Mouse (Mus musculus) ES-CJ7 (cell line): Measurements from ENCODE around the gene Nat14.
A peak's percentile ranks its signal among the peaks of the same experiment; 100 is the strongest.
"Not testable (repeated sequence)": the region's sequence is repeated elsewhere in the genome, so short reads cannot be mapped to it uniquely, and the experiment has no call there.

Source experiments
- DNase-seq: peaks from one replicate; pipeline ENCODE4 v3.0.0; 2011; ENCODE audit warnings: low read depth, low spot score

The Nat14 gene

DNA sequence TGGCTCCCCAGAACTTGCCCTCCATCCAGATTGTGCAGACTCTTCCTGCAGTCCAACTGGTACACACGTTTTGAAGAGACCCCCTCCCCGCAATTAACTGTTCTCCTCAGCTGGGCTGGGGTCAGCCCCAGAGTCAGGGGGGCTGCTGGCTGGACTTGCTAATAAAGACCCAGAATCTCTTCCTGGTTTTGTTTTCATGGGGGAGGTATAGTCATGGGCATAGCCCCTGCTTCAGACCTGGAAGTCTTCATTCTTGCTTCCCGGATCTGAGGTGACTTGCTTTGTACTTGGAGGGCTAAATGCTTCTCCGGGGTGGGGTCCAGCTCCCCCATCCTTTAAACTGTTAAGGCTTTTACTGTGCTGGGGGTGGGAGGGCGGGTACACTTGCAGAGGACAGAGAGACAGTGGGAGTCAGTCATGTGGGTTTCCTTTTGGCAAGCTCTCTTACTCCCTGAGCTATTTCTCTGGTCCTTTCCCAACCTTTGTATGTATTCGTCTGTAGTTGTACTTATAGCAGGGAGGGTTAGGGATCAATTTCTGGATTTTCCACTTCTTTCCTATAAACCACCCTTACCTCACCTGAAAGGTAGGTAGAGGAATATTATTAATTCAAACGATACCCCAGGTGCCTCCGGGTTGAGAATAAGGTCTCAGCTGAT, at the start of gene Nat14:
Gene Nat14 (plus strand): TSS at position 205 of the 659 bp plus-strand sequence.
- DNase-seq = no peak

DNA sequence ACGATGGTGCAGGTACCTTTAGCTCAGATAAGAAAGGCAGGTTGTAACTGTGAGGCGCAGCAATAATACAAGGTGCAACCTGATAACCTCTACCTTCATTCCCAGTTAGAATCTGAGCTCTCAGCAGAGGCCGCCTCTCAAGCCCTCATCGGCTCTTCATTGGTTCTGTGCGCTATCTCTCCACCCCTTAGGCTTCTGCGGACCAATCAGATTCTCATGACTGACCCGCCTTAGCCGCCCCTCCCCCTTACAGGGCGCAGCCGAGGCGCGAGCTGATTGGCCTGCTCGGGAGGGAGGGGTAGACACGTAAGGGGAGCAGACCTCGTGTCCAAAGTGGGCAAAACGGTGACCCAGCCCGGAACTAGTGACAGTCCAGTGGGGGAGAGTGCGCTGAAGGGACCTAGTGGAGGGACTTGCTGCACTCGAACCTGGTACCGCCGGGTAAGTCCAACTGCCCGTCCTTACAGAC, 45.0 kb upstream of the Nat14 start, which contains the start of gene Isoc2a:
Gene Isoc2a (plus strand): TSS at position 401 of the 469 bp plus-strand sequence.
- peak; percentile 96 for DNase-seq

DNA sequence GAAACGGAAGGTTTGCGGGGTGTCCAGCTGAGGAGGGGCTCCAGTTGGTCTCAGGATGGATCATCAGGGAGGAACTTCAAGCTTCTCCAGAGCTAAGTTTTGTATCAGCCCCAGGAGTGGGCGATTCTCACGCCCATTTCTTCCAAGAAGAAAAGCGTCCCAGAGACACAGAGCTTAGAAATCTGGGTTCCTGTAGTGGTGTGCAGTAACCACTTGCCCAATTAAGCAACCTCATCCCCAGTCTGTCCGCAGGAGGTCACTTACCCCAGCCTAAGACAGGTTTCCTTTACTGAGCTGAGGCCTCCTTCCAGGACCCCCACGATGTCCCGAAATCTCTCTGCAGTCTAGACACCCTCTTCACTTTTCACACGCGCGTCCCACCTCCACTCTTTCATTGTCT, 44.6 kb upstream of the Nat14 start:
- DNase-seq = no peak

DNA sequence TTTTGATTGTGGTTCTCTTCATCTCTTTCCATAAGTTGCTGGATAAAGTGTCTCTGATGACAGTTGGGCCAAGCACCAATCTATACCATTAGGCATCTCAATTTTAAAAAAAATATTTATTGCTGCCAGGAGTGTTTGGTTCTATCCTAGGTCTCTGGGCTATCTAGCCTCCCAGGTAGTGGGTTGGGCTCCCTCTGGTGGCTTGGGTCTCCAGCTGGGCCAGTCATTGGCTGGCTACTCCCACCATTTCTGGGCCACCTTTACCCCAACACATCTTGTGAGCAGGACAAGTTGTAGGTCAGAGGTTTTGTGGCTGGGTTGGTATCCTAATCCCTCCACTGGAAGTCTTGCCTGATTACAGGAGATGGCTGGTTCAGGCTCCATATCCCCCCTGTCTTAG, 43.6 kb upstream of the Nat14 start:
- no peak for DNase-seq

DNA sequence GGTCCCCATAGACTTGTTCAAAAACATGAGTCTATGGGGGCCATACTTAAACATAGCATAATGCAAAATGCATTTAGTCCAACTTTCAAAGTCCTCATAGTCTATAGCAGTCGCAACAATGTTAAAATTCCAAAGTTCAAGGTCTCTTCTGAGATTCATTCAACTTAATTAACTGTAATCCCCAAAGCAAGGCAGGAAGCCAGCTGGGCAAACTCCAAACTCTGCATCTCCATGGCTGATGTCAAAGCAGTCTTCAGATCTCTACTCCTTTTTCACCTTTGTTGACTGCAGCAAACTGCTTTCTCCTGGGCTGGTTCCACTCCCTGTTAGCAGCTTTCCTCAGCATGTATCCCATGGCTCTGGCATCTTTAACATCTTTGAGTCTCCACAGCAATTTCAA, 42.8 kb upstream of the Nat14 start:
- DNase-seq = not testable (repeated sequence)

DNA sequence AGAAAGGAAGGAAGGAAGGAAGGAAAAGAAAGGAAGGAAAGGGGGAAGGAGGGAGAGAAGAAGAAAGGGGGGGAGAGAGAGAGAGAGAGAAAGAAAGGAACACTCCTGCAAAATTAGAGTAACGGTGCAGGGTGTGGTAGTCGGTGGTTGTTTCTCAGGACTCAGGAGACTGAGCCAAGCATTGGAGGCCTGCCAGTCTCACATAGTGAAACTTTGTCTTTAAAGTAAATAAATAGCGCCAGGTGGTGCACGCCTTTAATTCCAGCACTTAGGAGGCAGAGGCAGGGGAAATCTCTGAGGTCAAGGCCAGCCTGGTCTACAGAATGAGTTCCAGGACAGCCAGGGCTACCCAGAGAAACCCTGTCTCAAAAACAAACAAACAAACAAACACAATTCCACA, 35.1 kb upstream of the Nat14 start:
- DNase-seq = no peak

DNA sequence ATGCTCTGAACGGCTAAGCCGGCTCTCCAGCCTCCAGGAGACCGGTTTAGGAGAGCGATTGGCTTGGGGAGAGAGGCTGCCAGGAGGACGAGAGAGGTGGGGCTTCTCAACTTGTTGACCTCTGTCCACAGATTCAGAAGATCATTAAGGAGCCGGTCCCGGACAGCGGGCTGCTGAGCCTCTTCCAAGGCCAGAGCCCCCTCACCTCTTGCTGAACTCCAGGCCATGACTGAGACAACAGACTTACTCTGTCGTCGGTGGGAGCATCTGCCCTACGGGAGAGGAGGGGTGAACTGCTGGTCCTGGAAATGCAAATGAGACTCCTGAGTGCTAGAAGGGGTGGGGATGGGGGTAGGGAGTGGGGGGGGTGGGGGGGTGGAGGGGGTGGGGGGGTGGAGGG, 26.6 kb upstream of the Nat14 start:
- peak; percentile 86 for DNase-seq

DNA sequence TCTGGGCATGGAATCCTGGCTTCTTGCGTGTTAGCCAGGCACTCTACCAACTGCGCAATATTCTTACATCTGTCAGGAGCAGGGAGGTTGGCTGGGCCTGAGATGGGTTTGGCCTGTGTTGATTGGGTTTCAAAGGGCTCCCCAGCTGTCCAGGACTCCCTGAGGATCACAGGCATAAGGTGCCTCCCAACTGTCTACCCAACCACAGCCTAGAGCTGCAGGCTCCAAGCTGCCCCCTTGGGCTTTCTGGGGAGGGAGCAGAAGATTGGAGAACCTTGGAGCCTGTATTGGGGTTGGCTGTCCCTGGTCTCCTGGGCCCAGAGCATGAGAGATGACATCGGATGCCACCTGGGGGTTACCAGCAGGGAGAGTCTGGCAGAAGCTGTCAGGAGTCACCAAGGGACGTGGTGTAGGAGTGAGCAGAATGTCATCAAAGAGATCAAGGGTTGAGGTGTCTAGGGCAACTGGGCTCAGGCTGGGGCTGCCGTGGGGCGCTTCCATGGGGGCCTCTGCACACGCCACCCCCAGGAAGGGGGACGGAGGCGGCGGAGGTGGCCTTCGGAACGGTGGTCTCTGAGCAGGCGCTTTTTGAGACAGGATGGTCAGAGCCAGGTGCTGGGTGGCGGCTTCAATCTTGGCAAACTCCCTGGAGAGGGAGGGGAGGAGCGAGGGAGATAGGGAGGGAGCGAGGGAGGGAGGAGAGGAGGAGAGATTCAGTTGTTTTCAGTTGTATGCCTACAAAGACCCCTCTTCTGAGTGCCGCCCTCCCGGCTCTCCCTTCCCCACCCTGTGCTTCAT, 22.8 kb upstream of the Nat14 start:
- DNase-seq = no peak

DNA sequence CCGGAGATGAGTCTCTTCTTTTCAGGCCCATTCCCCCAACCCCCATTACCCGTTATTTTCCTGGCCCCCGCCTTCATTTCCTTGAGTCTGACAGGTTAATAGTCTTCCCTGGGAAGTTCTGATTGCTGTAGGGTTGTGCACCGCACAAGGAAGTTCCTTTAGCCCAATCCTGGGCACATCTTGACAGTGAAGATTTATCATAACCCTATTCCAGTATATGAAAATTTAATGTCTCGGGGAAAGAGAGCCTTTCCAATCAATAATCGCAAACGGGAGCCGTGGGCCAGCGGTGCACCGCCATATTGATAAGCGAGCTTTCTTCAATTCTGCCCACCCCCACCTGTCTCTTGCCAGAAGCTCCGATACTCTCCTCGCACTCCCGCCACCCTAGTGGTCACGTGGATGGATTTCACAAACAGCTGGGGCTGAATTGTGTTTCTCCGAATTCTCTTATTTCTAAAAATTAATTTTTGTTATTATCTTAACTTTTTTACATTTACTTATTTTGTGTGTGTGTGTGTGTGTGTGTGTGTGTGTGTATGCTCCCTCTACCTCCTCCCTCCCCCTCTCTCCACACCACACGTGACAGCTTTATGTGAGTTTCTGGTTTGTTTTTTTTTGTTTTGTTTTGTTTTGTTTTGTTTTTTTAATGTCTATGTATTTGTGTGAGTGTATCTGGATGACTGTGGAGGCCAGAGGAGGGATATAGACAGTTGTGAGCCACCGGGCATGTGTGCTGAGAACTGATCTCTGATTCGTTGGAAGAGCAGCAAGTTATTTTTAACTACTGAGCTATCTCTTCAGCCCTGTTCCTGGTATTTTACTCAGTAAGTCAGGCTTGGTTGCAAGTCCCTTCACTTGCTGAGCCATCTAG, 21.9 kb upstream of the Nat14 start:
- DNase-seq = no peak

DNA sequence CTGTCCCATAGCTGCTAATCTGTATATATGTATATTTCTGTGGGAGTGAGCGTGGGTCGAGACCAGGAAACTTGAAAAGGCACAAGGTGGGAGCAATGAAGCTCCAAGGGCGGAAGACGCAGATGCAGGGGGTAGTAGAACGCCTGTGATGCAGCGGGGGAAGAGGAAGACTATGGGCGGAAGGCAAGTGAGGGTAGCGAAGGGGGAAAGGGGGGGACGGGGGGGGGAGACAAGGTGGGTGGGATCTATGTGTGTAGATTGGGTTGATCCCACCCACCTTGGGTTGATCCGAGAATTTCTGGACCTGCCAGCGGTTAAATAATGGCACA, 21.3 kb upstream of the Nat14 start:
- DNase-seq = no peak

DNA sequence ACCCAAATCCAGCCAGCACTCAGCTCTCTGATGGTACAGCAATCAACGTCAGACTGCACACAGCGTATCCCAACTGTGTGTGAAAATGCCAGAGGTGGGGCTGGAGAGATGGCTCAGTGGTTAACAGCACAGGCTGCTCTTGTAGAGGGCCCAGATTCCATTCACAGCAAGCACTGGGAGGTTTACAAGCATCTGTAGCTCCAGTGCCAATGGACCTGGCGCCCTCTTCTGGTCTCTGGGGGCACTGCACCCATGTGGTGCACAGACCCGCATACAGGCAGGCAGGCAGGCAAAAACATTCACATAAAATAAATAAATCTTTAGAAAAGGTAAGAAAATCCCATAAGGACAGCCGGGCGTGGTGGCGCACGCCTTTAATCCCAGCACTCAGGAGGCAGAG, 20.7 kb upstream of the Nat14 start:
- peak; percentile 94 for DNase-seq

DNA sequence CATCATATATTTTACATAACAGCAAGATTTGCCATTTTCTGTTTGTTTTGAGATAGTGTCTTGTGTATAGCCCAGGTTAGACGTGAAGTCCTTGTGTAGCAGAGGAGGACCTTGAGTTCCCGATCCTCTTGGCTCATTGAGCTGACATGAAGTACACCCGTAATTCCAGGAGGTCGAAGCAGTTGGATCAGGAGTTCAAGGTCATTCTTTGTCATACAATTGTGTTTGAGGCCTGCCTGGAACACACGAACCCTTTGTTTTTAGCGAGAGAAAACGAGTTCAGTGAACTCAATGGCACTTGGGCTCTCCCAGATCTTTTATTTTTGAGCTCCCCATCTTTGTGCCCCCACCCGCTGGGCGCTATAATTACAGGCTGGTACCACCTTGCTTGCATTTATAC, 19.4 kb upstream of the Nat14 start:
- DNase-seq = peak; percentile 94

DNA sequence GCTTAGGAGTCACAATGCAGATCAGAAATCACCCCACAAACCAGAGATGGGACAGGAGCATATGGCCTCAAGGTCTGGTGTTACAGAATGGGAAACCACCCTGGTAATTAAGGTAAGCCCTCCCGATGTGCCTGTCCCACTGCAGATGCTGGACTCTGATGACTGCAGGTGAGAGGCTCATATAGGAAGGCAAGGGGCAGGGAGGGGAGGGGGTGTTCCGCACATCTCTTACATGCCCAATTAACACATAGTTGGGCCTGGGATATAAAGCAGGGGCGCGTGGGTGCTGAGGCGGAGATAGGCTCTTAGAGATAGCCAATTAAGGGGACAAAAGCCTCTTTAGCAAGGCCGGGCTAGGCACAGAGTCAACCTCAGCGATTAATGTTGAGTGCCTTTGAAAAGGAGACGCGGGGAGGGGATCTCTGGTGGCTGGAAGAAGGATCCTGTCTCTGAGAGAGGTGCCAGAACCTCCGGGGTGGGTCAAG, 15.3 kb upstream of the Nat14 start, which contains the start of gene Gm36210:
Gene Gm36210 (minus strand): TSS at position 51 of the 485 bp plus-strand sequence.
- no peak for DNase-seq

DNA sequence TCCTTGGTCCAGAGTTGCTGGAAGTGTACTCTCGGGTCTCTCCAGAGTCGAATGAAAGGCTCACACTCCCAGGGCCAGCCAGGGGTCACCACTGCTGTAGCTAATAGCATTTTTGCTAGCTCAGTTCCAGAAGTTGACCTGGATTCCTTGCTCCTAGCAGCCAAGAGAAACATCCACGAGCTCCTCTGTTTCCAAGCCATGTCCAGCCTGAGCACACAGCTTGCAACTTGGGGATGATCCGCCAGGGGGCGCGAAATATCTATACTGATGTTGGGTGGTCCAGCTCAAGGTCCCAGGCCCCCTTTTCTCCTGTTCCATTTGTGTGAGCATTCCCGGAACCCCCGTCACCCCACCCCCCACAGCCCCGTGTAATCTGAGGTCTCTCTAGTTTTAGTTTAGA, 10.3 kb upstream of the Nat14 start:
- DNase-seq = peak; percentile 89

DNA sequence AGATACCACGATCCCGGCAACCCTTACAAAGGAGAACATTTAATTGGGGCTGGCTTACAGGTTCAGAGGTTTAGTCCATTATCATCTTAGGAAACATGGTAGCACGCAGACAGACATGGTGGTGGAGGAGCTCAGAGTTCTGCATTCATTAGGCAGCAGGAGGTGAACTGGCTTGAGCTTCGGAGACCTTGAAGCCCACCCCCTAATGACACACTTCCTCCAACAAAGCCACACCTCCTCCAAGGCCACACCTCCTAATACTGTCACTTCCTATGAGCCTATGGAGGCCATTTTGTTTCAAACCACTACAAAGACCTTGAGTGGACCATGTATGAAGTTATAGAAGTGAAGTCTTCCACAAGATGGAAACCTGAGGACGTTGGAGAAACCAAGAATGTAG, 9.6 kb upstream of the Nat14 start:
- DNase-seq = peak; percentile 98

DNA sequence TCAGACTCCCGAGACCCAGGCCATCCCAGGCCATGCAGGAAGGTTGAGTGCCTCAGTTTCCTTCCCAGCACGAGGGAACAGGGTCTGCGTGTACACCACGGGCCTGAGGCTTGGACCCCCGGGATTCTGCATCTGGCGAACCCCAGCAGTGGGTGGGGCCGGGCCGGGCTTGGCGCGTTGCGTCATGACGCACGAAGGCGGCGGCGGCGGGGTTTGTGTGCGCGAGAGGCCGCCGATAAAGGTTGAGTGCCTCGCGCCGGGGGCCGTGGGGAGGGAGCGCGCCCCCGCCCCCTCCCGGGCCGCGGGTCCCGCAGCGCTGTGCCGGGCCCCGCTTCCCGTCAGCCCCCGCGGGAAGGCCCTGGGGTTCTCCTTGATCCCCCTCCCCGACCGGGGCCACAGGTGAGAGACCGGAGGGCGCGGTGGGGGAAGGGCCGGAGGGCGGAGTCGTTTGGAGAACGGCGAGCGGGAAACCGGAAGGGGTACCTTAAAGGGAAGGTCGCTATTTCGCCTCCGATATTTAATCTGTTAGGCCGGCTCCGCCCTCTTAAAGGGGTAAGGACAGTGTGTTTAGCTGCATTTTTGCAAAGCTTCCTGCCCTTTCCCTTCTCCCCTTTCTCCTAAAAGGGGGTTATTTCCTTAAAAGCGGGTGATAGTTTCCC, 6.7 kb upstream of the Nat14 start, which contains the start of gene Zfp628:
Gene Zfp628 (plus strand): TSS at position 211 of the 659 bp plus-strand sequence.
- DNase-seq = peak; percentile 93

DNA sequence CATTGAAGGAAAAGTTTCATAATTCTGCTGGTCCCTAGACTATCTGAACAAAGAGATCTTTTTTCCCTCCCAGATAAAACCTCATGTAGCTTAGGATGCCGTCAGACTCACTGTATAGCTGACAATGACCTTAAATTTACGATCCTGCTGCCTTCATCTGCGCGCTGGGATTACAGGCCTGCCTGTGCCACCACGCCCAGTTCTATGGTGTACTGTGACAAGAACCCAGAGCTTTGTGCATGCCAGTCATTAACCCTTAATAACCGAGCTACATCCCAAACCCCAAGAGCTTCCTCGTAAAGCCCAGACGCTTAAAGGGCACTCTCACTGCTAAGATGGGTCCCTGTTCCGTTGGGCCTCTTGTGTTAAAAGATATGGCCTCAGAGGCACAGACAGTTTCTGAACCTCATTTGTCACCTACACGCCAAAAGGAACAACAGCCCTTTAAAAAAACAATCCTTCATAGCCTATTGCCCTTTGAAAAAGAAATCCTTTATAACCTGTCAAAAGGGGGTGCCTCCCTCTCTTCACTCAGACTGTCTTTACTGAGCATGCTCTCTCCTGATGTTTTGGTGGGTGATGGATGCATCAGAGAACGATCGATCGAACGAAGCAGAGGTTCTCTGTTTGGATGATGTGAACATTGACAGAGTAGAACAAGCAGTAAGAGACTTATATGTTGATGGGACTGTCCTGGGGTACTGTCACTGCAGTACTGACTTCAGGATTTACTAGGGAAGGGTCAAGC, 6.0 kb upstream of the Nat14 start:
- no peak for DNase-seq

DNA sequence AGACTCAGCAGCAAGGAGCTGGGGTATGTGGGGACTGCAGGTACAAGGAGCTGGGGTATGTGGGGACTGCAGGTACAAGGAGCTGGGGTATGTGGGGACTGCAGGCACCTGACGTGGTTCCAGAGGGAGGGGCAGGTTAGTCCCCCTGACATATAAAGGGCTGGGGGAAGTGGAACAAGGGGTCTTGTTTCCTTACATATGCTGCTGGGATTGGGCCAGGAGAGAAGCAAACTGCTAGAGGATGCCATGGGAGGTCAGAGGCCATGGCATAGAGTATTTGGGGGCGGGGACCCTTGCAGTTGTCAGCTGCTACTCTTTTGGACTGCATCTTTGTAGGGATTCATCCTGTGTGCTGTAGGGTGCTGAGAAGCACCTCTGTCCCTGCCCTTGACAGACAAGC, 4.3 kb upstream of the Nat14 start:
- no peak for DNase-seq

DNA sequence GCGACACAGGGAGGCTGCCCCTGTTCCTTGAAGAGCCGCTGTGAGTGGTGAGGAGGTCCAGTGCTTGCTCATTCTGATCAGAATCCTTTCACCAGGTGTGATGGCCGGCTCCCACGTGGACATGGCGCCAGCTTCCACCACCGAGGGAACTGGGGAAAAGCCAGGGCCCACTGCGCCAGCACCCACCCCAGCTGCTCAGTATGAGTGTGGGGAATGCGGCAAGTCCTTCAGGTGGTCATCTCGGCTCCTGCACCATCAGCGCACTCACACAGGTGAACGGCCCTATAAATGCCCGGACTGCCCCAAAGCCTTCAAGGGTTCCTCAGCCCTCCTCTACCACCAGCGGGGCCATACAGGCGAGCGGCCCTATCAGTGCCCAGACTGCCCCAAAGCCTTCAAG, 3.1 kb upstream of the Nat14 start:
- no peak for DNase-seq

DNA sequence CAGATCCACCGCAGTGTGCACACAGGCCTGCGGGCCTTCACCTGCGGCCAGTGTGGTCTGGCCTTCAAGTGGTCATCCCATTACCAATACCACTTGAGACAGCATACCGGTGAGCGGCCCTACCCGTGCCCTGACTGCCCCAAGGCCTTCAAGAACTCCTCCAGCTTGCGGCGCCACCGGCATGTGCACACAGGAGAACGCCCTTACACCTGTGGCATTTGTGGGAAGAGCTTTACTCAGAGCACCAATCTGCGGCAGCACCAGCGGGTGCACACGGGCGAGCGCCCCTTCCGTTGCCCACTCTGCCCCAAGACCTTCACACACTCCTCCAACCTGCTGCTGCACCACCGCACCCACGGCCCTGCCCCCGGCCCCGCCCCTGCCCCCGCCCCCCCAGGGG, 2.7 kb upstream of the Nat14 start:
- DNase-seq = no peak

DNA sequence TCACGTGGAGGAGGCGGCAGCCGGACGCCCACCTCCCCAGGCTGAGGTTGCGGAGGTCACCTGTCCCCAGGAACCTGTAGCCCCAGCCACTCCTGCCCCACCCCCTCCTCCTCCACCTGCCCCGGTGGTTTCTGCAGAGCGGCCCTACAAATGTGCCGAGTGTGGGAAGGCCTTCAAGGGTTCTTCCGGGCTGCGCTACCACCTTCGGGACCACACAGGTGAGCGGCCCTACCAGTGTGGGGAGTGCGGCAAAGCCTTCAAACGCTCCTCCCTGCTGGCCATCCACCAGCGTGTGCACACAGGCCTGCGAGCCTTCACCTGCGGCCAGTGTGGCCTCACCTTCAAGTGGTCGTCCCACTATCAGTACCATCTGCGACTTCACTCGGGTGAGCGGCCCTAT, 1.9 kb upstream of the Nat14 start:
- no peak for DNase-seq
